Mouse (Mus musculus): ENCODE measurements at regions not wholly inside any gene's neighbourhood (a gene's known extent, or its start where the extent isn't known, plus 50 kb on each side); places are given as distances from the start of the nearest gene placed in this dataset.

- Histone ChIP-seq H3K9me3 (ENCODE audit: control insufficient read depth, low read length) (no peaks in the 10 kb centered on the region; the same call in 1 of the 2 replicates), H3K4me1 (replicated peaks; ENCODE audit: control insufficient read depth, insufficient read depth, low read length) (no peaks in the 10 kb centered on the region), H3K4me3 (replicated peaks; ENCODE audit: low read length) (no peak overlapping the region), H3K9ac (replicated peaks; ENCODE audit: low read depth, low read length) (no peak overlapping the region), H3K36me3 (ENCODE audit: control insufficient read depth, insufficient read depth) (no peaks in the 10 kb centered on the region), H3K4me2 (ENCODE audit: low read length) (no peak overlapping the region), H3K27ac (ENCODE audit: low read length) (no peak overlapping the region), H3K27me3 (replicated peaks; ENCODE audit: control insufficient read depth, insufficient read depth, low read length) (no peaks in the 10 kb centered on the region)
- WGBS: 27% methylated on average over 2 of the region's 2 CpGs
- ATAC-seq: no peak
Measured at GRCm38 (mm10) chr10:113592126-113592525, 663.3 kb upstream of the Atxn7l3b start.

GRCm38 (mm10) chr10:113570270-113570669 lies 641.5 kb upstream of the Atxn7l3b start:
- Histone ChIP-seq H3K9ac (replicated peaks; ENCODE audit: low read depth, low read length) (no peak overlapping the region), H3K4me3 (replicated peaks; ENCODE audit: low read length) (no peak overlapping the region), H3K36me3 (ENCODE audit: control insufficient read depth, insufficient read depth) (no peaks in the 10 kb centered on the region), H3K9me3 (ENCODE audit: control insufficient read depth, low read length) (no peaks in the 10 kb centered on the region), H3K4me1 (replicated peaks; ENCODE audit: control insufficient read depth, insufficient read depth, low read length) (no peaks in the 10 kb centered on the region), H3K4me2 (ENCODE audit: low read length) (no peak overlapping the region), H3K27me3 (replicated peaks; ENCODE audit: control insufficient read depth, insufficient read depth, low read length) (no peaks in the 10 kb centered on the region), H3K27ac (ENCODE audit: low read length) (no peak overlapping the region)
- 70% methylated on average over 1 of the region's 1 CpGs for WGBS
- peak; percentile 95 for ATAC-seq

Data from forebrain, embryonic 16.5 days (tissue).